Mouse (Mus musculus) G1E (cell line): ENCODE measurements around the gene H2-M10.6. TPM values are rescaled to one million over a fixed set of nuclear protein-coding genes. Genes with fewer than 3 reads are reported as not detected.

ENCODE experiments used
- ATAC-seq: 2 replicates; pipeline ENCODE4 v1.8.0; 2016; ENCODE audit warnings: mild to moderate bottlenecking; ENCODE audit not compliant: insufficient number of reproducible peaks, poor library complexity, low FRiP score, severe bottlenecking; ENCODE audit errors: extremely low read depth
- DNase-seq: peaks from one replicate; pipeline ENCODE4 v3.0.0; 2012; ENCODE audit warnings: low spot score
- H3K27me3 ChIP-seq: 2 replicates; pipeline ENCODE4 v1.6.1; 2012; ENCODE audit warnings: mild to moderate bottlenecking, low read length, inconsistent platforms; ENCODE audit not compliant: insufficient read depth
- H3K36me3 ChIP-seq: replicated peaks from 2 replicates; pipeline ENCODE3; 2012; ENCODE audit warnings: mild to moderate bottlenecking, inconsistent platforms
- H3K4me1 ChIP-seq: 2 replicates; pipeline ENCODE4 v1.6.1; 2012; ENCODE audit warnings: low read depth, low read length, inconsistent platforms, mixed read lengths; ENCODE audit not compliant: insufficient read depth
- H3K4me3 ChIP-seq: 2 replicates; pipeline ENCODE4 v1.5.1; 2012; ENCODE audit warnings: low read depth, mild to moderate bottlenecking, inconsistent platforms, low read length, moderate library complexity, mixed read lengths
- H3K9me3 ChIP-seq: replicated peaks from 2 replicates; pipeline ENCODE4 v1.6.1; 2012; ENCODE audit warnings: inconsistent platforms
- CTCF ChIP-seq: IDR thresholded peaks from 2 replicates; pipeline ENCODE4 v1.5.1; 2012; ENCODE audit warnings: low read depth, low read length, inconsistent platforms, mixed read lengths
- GATA1 ChIP-seq: IDR thresholded peaks from 2 replicates; pipeline ENCODE4 v1.6.1; 2012; ENCODE audit warnings: borderline replicate concordance, low read length, inconsistent platforms, mixed read lengths
- GATA2 ChIP-seq: IDR thresholded peaks from 2 replicates; pipeline ENCODE4 v1.6.1; 2012; ENCODE audit warnings: low read depth, low read length, inconsistent platforms, borderline replicate concordance
- POLR2AphosphoS5 ChIP-seq: IDR thresholded peaks from 2 replicates; pipeline ENCODE4 v1.6.1; 2012; ENCODE audit warnings: low read depth, low read length, inconsistent platforms; ENCODE audit not compliant: insufficient replicate concordance
- TAL1 ChIP-seq: conservative IDR thresholded peaks from 2 replicates; pipeline ENCODE4 v1.6.1; 2012; ENCODE audit warnings: low read depth, low read length, inconsistent platforms, mixed read lengths
- polyA plus RNA-seq: library from polyadenylated mRNA; stranded (reverse); fragments of >175 nt; gene quantifications from 2 replicates; pipeline ENCODE4 v1.2.3, GENCODE M21; 2012
- total RNA-seq, 2 experiments: library from RNA; stranded (forward) in 1 of 2; stranded (reverse) in 1 of 2; fragments of 200-1000 nt in 1 of 2; fragments of >200 nt in 1 of 2; fragmentation: Nextera tagmentation in 1 of 2; gene quantifications; 2 replicates each; pipeline ENCODE4 v1.2.3; 2014 to 2017

Gene H2-M10.6
- total and polyA plus RNA-seq, 3 experiments = not detected

GRCm38 (mm10) chr17:36830470-36830869 is 18.5 kb downstream of the H2-M10.6 start:
- ATAC-seq (no peak), DNase-seq (no peak)
- TF ChIP-seq TAL1 (no peak), CTCF (no peak), GATA1 (no peak), POLR2AphosphoS5 (no peak), GATA2 (no peak)
- Histone ChIP-seq H3K9me3 (no peaks in the 10 kb centered on the region), H3K36me3 (no peaks in the 10 kb centered on the region), H3K4me3 (no peak overlapping the region), H3K27me3 (peaks cover 35% of the 10 kb centered on the region), H3K4me1 (no peaks in the 10 kb centered on the region)

GRCm38 (mm10) chr17:36832694-36833093 is 20.7 kb downstream of the H2-M10.6 start:
- peaks cover 11% of the 10 kb centered on the region for H3K4me1 ChIP-seq
- H3K4me3 ChIP-seq = no peak overlapping the region
- TF ChIP-seq CTCF (no peak), GATA2 (no peak), POLR2AphosphoS5 (no peak), GATA1 (no peak)
- H3K27me3 ChIP-seq = peaks cover 33% of the 10 kb centered on the region
- H3K9me3 ChIP-seq = no peaks in the 10 kb centered on the region
- no peaks in the 10 kb centered on the region for H3K36me3 ChIP-seq
- DNase-seq (no peak), ATAC-seq (no peak)

- Histone ChIP-seq H3K4me1 (peaks cover 23% of the 10 kb centered on the region), H3K36me3 (peaks cover 13% of the 10 kb centered on the region), H3K4me3 (peak overlapping the region; percentile 83; the same call in 1 of the 2 replicates), H3K27me3 (peaks cover 21% of the 10 kb centered on the region; the same call in 1 of the 2 replicates), H3K9me3 (no peaks in the 10 kb centered on the region)
- peak; percentile 53 for DNase-seq
- TF ChIP-seq GATA1 = no peak
- no peak for TF ChIP-seq GATA2
- no peak for TF ChIP-seq TAL1
- no peak for TF ChIP-seq POLR2AphosphoS5
- peak; percentile 40; the same call in 1 of the 2 replicates for ATAC-seq
These were observed 23.8 kb downstream of the H2-M10.6 start for GRCm38 (mm10) chr17:36835591-36836426.

GRCm38 (mm10) chr17:36836427-36836812 is 24.4 kb downstream of the H2-M10.6 start:
- H3K9me3 ChIP-seq = no peaks in the 10 kb centered on the region
- H3K4me3 ChIP-seq = peak overlapping the region; percentile 83
- TF ChIP-seq CTCF = no peak
- no peak for TF ChIP-seq GATA2
- TF ChIP-seq GATA1 = no peak
- TF ChIP-seq POLR2AphosphoS5 = no peak
- TF ChIP-seq TAL1 = no peak
- H3K4me1 ChIP-seq = peaks cover 23% of the 10 kb centered on the region
- peaks cover 21% of the 10 kb centered on the region; the same call in 1 of the 2 replicates for H3K27me3 ChIP-seq
- no peak for ATAC-seq
- DNase-seq = no peak
- H3K36me3 ChIP-seq = peaks cover 16% of the 10 kb centered on the region

- Histone ChIP-seq H3K9me3 (no peaks in the 10 kb centered on the region), H3K4me3 (peak within 1 kb of the TSS; percentile 83), H3K36me3 (peaks cover 16% of the 10 kb centered on the region), H3K4me1 (peaks cover 23% of the 10 kb centered on the region), H3K27me3 (peaks cover 21% of the 10 kb centered on the region; the same call in 1 of the 2 replicates)
- TF ChIP-seq CTCF = no peak
- no peak for TF ChIP-seq POLR2AphosphoS5
- no peak for TF ChIP-seq GATA2
- TF ChIP-seq GATA1 = no peak
- no peak for TF ChIP-seq TAL1
- DNase-seq (peak; percentile 99), ATAC-seq (peak; percentile 96)
These were observed 25.1 kb downstream of the H2-M10.6 start, which contains the start of gene Trim26 for GRCm38 (mm10) chr17:36836874-36837647. TSS of gene Trim26 (plus strand) at chr17:36837134.

- no peak overlapping the region for H3K4me3 ChIP-seq
- peaks cover 9% of the 10 kb centered on the region; the same call in 1 of the 2 replicates for H3K27me3 ChIP-seq
- H3K9me3 ChIP-seq = no peaks in the 10 kb centered on the region
- TF ChIP-seq GATA1 = no peak
- no peak for TF ChIP-seq TAL1
- TF ChIP-seq POLR2AphosphoS5 = no peak
- no peak for TF ChIP-seq CTCF
- TF ChIP-seq GATA2 = no peak
- DNase-seq (no peak), ATAC-seq (no peak)
- peaks cover 27% of the 10 kb centered on the region for H3K36me3 ChIP-seq
- H3K4me1 ChIP-seq = peaks cover 28% of the 10 kb centered on the region
These were observed 27.0 kb downstream of the H2-M10.6 start for GRCm38 (mm10) chr17:36839001-36839400.
